Mouse (Mus musculus) urinary bladder, adult 2 months (tissue): Measurements from ENCODE around the gene Sipa1l2. TPM values are rescaled to one million over a fixed set of nuclear protein-coding genes. Genes with fewer than 3 reads are reported as not detected.

ENCODE experiments used
- DNase-seq: peaks from one replicate; pipeline ENCODE4 v3.0.0; 2022; ENCODE audit warnings: low spot score
- polyA plus RNA-seq: library from polyadenylated mRNA; depleted of rRNA; stranded (reverse); fragments of >200 nt; gene quantifications from 2 replicates; pipeline ENCODE4 v1.2.3, GENCODE M21; 2012; rRNA removed

Sipa1l2 gene
- polyA plus RNA-seq, 1 experiment, result 16.7 TPM

- DNase-seq, result no peak
Observed at GRCm38 (mm10) chr8:125368341-125369035, 201.1 kb downstream of the Sipa1l2 start.

Other genes with a start within 250 kb of the Sipa1l2 start
- gene Map10, start 100.0 kb upstream of the Sipa1l2 start, polyA plus RNA-seq, result 2.8 and 3.7 TPM in 2 replicates
- gene Ntpcr, start 160.2 kb upstream of the Sipa1l2 start, polyA plus RNA-seq, result 39.7 and 52.9 TPM in 2 replicates